Mouse (Mus musculus): ENCODE measurements at regions not wholly inside any gene's neighbourhood (a gene's known extent, or its start where the extent isn't known, plus 50 kb on each side); places are given as distances from the start of the nearest gene placed in this dataset.

- no peak for TF ChIP-seq CTCF (IDR thresholded peaks at IDR 0.05; ENCODE audit: low read depth)
- TF ChIP-seq EP300 (IDR thresholded peaks at IDR 0.05; ENCODE audit: low read depth), result no peak
These were observed 118.6 kb upstream of the P2ry1 start for GRCm38 (mm10) chr3:60884027-60884426.
